Mouse (Mus musculus): ENCODE results near the gene Alkbh1.
A peak's percentile ranks its signal among the peaks of the same experiment; 100 is the strongest.

Alkbh1 gene

DNA sequence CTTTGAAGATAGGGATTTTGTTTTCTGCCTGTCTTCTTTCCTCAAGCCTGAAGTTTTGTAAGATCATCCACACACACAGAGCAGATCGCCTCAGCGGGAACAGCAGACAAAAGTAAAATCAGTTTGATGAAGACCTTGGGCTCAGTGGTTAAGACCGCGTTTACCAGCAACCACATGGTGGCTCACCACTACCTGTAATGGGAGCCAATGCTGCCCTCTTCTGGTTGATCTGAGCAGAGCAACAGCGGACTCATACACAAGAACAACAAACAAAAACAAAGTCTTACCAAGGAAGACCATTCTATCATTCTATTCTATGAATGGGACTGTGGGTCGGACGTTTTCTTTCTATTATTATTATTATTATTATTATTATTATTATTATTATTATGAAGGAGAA, 27.1 kb downstream of the Alkbh1 start:
- DNase-seq, result peak; percentile 79

DNA sequence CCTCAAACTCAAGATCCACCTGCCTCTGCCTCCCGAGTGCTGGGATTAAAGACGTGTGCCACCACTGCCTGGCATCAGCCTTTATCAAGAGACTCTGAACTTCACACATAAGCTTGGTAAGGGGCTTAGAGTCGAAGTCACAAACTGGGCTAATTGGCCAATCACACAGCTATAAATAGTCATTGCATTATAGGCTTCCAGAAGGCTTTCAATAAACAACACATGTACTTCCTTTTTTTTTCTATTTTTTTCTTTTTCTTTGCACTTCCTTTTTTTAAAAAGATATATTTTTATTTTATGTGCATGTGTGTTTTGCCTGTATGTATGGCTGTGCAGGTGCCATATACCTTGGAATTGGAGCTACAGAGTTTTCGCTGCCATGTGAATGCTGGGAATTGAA, 28.5 kb downstream of the Alkbh1 start:
- no peak for DNase-seq

- DNase-seq, result peak; percentile 84
Observed at GRCm38 (mm10) chr12:87413179-87413790, 30.5 kb downstream of the Alkbh1 start.

DNA sequence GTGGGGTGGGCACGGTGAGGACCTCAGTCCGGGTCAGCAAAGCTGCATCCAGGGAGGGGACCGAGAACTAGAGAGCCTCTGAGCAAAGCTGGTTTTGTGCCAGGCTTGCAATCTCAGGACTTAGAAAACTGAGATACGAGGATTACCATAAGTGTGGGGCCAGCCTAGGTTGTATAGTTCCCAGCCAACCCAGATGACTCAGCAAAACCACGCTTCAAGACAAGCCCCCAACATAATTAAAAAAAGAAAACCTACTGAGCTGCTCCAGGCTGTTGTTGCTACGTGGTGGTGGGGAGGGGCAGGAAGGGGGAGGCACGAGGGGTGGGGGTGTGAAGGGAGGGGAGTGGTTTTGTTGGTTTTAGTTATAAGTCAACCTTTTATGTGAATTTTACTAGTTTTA, 32.8 kb downstream of the Alkbh1 start:
- no peak for DNase-seq

GRCm38 (mm10) chr12:87409123-87409522, 34.7 kb downstream of the Alkbh1 start:
- DNase-seq, result no peak

GRCm38 (mm10) chr12:87407869-87408605, 35.8 kb downstream of the Alkbh1 start:
- DNase-seq, result peak; percentile 52

DNA sequence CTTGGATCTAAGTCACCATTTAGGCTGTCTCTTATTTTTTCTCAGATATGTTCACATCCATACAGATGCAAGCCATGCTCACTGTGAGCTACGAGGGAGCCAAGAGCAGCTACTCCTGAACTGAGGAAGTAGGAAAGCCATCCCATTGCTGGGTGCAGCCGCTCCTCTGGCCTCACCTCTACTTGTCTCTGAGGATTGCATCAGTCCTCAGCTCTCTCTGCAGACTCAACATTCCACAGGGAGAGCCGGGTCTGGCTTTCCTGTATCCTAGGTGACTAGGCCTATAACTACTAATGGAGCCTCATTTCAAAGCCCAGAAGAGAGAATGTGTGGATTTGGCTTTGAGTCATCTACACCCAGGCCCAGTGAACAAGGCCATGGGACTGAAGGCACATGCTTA, 38.1 kb downstream of the Alkbh1 start:
- no peak for DNase-seq

GRCm38 (mm10) chr12:87405165-87405564, 38.7 kb downstream of the Alkbh1 start:
- no peak for DNase-seq

DNA sequence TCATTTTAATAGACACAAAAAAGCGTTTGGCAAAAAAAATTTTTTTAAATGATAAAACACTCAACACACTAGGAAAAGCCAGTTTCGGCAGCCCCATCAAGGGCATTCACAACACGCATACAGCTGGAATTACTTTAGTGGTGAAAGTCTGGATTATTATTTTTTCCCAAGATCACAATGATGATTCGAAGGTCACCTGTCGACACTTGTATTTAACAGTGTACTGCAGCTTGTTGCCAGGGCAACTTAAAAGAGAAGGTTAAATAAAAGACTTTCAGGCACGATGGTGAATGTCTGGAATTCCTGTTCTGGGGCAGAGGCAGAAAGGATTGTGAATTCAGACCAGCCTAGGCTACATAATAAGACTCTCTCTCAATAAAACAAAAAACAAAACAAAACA, 41.9 kb downstream of the Alkbh1 start:
- DNase-seq, result no peak

GRCm38 (mm10) chr12:87399119-87399819, 44.5 kb downstream of the Alkbh1 start:
- no peak for DNase-seq

GRCm38 (mm10) chr12:87397811-87398417, 45.9 kb downstream of the Alkbh1 start:
- DNase-seq, result peak; percentile 10

DNA sequence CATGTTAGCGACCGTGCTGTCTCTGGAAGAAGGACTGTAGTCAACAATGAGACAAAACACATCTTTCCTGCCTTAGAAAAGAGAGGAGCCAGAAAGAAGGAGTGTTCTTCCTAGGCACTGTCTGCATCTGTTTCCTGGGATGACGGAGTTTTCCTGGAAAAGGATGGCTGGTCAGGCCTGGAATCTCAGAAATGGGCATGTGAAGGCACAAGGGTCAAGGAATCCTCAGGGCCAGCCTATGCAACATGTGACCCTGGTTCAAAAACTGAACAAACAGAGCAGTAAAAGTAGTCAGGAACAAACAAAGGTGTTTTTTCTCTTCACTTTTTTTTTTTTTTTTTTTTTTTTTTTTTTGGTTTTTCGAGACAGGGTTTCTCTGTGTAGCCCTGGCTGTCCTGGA, 46.7 kb downstream of the Alkbh1 start:
- no peak for DNase-seq

GRCm38 (mm10) chr12:87394316-87394715, 49.5 kb downstream of the Alkbh1 start:
- no peak for DNase-seq

DNA sequence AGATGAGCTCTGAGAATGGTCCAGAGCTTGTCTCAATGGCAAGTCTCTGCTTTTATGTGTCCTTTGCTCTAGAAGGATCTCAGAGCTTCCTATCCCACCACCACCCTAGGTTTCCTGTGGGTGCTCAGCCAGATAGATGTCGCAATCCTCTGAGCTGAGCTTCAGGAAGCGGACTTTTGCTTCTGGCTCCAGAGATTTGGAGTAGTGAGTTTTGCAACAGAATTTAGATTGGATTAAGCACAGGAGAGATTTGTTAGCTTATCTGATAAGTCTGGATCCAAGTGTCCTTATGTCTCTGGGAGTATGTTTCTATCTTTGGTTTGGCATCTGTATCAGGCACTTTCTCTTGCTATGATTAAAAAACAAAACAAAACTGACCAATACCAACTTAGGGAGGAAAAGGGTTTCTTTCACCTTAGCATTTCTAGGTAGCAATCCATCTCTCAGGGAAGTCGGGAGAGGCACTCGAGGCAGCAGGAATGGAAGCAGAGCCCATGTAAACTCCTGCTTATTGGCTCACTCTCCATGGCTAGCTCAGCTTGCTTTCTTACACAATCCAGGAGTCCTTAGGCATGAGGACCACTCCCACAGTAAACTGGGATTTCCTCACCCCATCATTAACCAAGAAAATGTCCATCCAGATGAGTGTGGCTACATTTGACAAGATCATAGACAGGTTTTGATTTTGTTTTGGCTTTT, 50.2 kb downstream of the Alkbh1 start:
- DNase-seq, result peak; percentile 25

GRCm38 (mm10) chr12:87391355-87391754, 52.5 kb downstream of the Alkbh1 start:
- no peak for DNase-seq

DNA sequence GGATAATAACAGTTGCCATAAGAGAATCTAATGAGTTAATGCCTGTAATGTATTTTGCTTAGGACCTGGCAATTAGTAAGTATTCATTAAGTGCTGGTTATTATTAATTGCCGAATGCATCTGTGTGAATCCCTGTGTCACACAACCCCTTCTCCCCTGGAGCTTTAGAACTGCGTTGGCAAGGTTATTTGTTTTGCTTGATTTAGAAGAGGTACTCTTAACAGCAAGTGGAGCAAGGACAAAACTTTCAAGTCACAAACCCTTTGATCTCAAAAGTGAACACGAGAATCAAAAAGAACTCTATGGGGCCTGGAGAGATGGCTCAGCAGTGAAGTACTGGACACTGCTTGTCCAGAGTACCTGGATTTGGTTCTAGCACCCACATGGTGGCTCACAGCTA, 54.6 kb downstream of the Alkbh1 start:
- DNase-seq, result no peak

DNA sequence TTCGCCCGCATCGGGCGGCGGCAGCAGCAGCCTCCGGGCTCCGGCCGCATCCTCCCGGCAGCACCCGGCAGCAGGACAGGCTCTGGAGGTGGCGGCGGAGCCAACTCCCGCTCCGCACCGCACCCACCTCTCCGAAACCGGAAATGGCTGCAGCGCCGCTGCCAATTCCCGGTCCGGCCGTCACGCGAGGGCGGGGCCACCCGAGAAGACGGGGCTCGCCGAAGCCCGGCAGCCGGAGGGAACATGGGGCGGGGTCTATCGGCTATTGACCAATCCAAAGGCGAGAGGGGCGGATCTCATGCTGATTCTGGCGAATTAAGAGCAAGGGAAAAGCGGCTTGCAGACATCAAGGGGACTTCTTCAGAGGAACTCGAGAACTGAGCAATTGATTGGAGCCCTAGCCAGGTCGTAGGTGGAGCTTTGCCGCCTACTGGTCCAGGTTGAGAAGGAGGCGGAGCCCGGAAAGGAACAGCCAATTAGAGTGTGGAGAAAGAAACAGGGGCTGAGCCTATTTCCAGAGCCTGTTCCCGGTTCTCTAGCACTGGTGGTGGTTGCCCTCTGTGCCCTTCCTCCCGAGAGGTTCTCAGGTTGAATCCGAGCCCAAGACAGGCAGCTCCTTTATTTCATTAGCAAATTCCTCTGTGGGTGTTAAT, 55.6 kb downstream of the Alkbh1 start, which contains the start of gene Sptlc2:
TSS of gene Sptlc2 (minus strand) at position 234 of the 653 bp plus-strand sequence.
- peak; percentile 100 for DNase-seq

- DNase-seq, result peak; percentile 61
Observed at GRCm38 (mm10) chr12:87387171-87388121, 56.4 kb downstream of the Alkbh1 start.

DNA sequence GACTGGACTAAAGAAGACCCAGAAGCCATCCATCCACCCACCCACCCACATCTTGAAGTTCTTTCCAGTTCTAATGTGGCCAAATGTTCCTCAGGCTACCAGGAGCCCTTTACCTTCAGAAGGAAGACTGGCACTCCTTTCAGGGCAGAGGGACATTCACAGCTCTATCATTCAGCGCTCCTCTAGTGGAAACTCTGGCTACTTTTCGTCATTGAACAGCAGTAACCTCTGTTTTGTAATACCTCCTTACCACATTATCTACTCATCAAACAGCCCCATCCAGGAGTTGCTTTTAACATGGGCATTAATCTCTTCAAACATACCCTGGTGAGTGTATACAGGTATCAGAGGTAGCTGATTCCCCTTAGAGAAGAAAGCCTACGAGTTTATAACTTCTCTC, 58.8 kb downstream of the Alkbh1 start:
- no peak for DNase-seq

DNA sequence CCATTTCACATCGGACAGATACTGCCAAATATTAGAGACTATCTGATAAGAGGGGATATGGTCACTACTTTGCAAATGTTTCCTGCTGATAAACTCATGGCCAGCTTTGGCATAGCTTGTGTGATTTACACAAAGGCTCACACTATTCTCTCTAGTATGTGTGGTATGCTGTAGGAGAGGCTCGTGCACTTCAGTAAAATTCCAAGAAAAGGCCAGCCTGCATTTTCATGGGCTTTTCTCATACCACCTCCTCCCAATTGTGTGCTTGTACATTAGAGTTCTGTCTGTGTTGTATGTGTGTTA, 62.5 kb downstream of the Alkbh1 start:
- no peak for DNase-seq

Data from kidney, postnatal 10 days (tissue).